Mouse (Mus musculus): ENCODE measurements around the gene Spc24.

DNA sequence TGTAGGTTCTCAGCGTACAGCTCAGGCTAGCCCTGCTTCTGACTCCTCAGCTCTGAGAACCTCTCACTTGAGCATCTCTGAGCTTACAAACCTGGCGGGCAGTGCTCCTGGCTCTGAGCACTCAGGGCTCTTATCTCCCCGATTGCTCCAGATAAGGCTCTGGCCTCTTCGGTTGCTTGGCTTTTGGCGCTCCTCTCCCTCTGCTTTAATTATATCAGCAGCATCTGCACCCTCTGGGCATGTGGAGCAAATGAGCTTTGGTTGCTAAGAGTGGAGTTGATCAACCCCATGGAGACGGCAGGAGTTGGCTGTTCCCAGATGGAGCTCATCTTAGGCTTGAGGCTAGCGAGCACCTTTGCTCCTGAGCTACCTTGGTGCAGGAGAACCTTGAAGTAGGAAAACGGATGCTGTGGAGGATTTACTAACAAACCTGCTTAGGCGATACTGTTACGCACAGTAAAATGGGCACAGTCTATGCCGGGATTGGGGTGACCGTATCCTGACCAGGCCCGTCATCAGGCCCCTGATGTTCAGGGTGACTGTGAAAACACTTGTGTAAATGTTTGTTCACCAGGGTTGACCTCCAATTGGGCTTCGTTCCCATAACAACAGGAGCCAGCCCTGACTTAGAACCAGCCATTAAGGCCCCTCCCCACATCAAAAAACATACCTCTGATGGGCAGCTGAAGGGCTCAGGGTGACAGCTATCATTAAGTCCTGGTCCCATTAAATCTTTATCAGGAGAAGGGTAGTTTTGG, 33.7 kb downstream of the Spc24 start:
- TF ChIP-seq CTCF (IDR thresholded peaks at IDR 0.05; ENCODE audit: borderline replicate concordance, control insufficient read depth, extremely low read depth, insufficient read depth, low read length, poor library complexity), result no peak
- TF ChIP-seq POLR2A (IDR thresholded peaks at IDR 0.05; ENCODE audit: control insufficient read depth, extremely low read depth, insufficient read depth, low read length, poor library complexity), result no peak
